Mouse (Mus musculus): Measurements from ENCODE around the gene Timm8a1. TPM values are rescaled to one million over a fixed set of nuclear protein-coding genes. Genes with fewer than 3 reads are reported as not detected.

Timm8a1 gene
- 10 to 100 TPM; 52.9 to 58.0 TPM for total RNA-seq (2021)
- long read RNA-seq, experiment 1, transcript Timm8a1-201 (2 exons, 1,421 nt), result major isoform, 96 of 101 reads
- long read RNA-seq, experiment 1, partial matches to known transcripts, result 0 of 101 reads
- long read RNA-seq, experiment 1, other reads (novel, unspliced or antisense), result 5 of 101 reads
- long read RNA-seq, experiment 2, transcript Timm8a1-201 (2 exons, 1,421 nt), result major isoform, 67 of 68 reads
- long read RNA-seq, experiment 2, partial matches to known transcripts, result 0 of 68 reads
- long read RNA-seq, experiment 2, other reads (novel, unspliced or antisense), result 1 of 68 reads

DNA sequence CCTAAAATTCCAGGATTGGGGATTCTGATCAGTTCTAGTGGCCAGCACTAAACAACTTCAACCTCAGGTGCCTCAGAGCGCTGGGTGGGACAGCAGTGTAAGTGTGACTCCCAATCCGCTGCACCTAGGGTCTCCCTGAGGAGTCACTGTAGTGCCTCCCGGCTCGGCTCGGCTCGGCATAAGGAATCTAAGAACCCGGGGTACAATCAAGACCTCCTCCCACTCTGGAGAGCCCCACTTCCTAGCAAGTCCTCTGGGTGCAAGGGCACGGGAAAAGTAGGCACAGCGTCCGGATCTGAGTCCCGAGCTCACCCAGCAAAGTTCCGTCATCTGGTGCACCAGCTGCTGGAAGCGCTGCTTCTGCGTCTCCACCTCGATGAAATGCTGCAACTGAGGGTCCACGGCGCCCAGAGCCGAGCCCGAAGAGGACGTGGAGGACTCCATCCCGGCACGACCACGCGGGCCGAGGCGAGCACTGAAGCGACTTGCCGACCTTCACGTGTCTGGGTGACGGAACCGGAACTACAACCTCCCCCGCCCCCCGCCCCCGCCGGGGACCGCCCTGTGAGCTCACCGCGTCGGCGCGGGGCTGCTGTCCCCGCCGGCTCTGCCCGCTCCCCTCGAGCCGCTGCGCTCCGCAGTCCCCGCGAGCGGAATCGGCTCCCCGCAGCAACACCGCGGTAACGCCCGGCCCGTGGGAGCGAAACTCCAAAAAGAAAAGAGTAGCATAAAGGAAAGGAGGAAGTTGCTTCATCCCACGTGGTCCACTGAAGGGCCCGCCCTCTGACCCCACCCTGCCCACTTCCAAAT lies at the start of gene Timm8a1:
Gene Timm8a1, minus strand, starts transcription at position 721 of the 810 bp plus-strand sequence.
- peak; percentile 74 for DNase-seq

- DNase-seq, result no peak
Observed at GRCm38 (mm10) chrX:134589836-134590235, 48.2 kb upstream of the Timm8a1 start.

DNA sequence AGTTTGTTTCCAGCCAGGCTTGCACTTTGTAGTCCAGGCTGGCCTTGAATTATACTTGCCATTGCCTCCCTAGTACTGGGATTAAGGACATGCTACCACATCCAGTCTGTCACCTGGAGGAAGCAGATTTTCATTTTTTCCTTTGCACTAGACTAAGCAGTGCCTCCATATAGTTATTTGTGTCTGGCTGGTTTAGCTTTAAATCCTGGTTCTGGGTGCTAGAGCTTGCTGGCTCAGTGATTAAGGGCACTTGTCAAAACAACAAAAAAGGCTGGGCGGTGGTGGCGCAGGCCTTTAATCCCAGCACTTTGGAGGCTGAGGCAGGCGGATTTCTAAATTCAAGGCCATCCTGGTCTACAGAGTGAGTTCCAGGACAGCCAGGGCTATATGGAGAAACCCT lies 47.3 kb upstream of the Timm8a1 start:
- no peak for DNase-seq

GRCm38 (mm10) chrX:134588261-134588660 lies 46.6 kb upstream of the Timm8a1 start:
- no peak for DNase-seq

DNA sequence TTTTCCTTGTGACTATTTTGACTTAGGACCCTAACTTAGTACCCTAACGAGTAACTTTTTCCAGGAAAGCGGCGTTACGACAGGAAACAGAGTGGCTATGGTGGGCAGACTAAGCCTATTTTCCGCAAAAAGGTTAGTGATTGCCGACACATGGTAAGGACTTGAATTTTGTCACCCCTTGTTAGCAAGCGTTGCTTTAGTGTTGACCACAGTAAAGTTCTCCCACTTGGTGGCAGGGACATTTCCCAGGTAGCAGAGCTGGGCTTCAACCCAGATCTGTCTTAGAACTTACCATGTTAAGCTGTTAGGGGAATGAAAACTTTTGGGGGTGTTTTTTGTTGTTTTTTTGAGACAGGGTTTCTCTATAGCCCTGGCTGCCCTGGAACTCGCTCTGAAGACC lies 44.8 kb upstream of the Timm8a1 start:
- DNase-seq, result no peak

GRCm38 (mm10) chrX:134585103-134586002 lies 43.7 kb upstream of the Timm8a1 start, which contains the start of gene Rpl36a:
TSS of gene Rpl36a (plus strand) at chrX:134585654.
- DNase-seq, result peak; percentile 91

GRCm38 (mm10) chrX:134582888-134583669 lies 41.4 kb upstream of the Timm8a1 start, which contains the start of gene Btk:
TSS of gene Btk (minus strand) at chrX:134583570.
- DNase-seq, result no peak

- no peak for DNase-seq
Observed at GRCm38 (mm10) chrX:134582270-134582669, 40.6 kb upstream of the Timm8a1 start.

DNA sequence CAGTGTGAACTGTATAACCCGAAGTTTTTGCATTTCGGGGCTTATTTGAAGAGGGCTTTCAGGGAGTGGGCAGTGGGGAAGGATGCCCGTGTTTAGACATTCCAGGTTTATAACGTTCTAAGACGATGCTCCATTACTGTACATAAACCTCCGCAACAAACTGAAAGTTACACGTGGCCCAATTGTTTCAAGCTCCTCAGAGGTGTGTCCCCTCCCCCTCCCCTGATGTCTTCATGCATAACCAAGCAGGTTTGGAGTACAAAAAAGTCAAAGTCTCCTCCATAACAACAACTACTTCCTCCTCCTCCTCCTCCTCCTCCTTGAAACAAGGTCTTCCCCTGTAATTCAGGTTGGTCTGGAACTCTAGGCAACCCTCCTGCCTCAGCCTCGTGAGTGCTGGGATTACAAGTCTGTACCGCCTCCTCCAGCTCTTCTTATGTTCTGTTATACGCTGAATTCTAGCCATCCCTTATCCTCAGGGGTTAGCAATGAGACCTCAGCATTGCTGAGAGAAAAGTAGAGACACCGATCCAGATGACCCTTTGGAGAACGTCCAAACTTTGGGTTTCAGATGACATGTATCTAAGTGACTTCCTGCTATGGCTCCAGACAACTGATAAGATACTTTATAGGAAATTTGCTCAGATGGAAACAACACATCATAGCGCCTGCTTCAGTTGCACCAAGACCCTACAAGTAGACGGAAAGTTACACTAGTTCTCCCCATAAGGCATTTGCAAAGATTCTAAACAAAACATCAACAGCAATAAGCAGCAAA lies 39.1 kb upstream of the Timm8a1 start:
- DNase-seq, result no peak

DNA sequence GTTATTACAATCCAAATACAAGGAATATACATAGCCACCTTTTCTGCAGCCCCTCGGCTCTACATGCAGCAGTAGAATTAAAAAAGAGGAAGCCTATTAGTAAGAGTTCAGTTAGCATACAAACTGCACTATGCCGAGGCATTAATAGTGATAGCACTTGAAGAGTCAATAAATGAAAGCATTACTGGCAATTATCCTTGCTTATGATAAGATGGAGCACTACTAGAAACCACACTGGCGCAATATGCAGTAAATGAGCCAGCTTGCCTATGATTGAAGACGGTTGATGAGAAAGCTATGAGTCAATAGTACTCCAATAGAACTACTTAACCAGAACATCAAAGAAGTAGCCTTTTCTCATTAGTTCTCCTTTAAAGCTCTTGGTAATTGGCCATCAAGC lies 36.2 kb upstream of the Timm8a1 start:
- no peak for DNase-seq

DNA sequence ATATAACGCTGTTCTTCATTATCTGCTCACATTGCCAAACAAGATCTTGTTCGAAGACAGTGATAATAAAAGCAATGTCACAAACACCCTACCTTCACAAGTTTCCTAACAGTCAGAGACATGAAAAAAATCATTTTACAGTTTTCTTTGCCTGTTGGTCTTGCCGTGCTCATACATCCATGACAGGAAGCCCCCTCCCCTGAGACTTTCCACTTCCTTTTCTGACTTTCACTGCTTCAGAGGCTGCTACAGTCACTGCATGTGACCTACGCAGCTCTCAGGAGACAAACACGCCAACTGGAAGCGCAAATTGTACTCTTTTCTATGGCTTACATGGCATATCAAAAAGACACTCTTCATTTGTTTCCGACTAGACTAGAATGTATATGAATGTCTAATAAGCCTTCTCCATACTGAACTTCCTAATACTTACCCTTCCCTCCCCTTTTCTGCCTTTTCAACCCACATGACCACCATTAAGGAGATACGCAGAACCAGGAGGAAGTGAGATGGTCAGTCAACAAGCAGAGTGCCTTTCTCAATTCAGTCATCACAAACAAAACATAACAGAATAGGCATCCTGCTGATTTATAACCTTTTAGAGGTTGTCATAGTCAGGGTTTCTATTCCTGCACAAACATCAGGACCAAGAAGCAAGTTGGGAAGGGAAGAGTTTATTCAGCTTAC lies 25.0 kb upstream of the Timm8a1 start:
- DNase-seq, result no peak

DNA sequence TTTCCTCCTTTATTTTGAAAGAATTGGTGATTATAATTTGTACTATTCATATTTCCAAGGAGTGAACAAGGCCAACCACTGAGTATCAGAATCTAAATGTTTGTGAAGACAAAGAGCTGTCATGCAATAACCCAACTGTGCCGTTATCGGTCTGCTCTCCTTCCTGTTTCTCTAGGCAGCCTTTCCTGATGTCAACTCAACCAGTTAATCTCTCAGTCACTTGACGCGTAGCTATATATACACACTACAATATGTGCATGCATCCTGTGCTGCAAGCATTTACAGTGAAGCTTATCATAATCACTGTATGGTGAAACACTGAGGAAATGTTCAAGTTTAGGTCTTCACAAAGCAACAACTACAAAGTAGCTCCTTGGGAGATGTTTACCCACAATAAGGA lies 22.7 kb upstream of the Timm8a1 start:
- no peak for DNase-seq

- DNase-seq, result no peak
Observed at GRCm38 (mm10) chrX:134554425-134554824, 12.8 kb upstream of the Timm8a1 start.

DNA sequence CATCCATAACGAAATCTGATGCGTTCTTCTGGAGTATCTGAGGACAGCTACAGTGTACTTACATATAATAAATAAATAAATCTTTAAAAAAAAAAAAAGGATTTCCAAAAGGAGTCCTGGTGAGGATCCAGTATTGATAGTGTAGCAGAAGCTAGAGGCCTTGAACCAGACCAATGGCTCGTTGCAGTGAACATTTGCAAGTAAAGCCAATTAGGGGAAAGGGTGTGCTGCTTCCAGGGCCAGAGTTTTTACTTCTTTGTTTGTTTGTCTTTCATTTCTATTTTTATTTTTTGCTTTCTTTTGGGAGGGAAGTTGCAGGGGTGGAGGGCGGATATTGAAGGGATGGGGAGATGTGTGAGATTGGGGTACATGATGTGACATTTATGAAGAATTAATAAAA lies 11.7 kb upstream of the Timm8a1 start:
- no peak for DNase-seq

DNA sequence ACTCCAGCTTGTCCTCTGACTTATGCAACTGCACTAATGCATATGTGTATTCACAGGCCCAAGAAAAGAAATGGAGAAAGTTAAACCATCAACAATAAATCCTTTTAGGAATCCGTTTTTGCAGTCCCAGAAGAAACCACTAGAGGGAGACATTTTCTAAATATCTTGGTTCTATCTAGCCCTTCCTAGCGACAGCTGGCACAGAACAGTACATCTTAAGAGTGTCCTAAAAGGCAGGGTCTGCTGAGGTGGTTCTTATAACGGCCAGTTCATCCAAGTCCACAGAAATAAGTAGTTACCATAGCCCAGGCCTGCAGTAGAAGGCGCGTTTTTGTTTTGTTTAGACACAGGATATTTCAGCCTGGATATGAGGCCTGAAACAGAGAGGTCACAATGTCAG lies 9.2 kb upstream of the Timm8a1 start:
- DNase-seq, result peak; percentile 9

- DNase-seq, result no peak
Observed at GRCm38 (mm10) chrX:134547330-134547729, 5.7 kb upstream of the Timm8a1 start.

- no peak for DNase-seq
Observed at GRCm38 (mm10) chrX:134541955-134542308, 267 bp upstream of the Timm8a1 start.

- peak; percentile 15 for DNase-seq
Observed at GRCm38 (mm10) chrX:134540414-134541135, 1.1 kb downstream of the Timm8a1 start.

GRCm38 (mm10) chrX:134539795-134540194 lies 1.9 kb downstream of the Timm8a1 start:
- DNase-seq, result peak; percentile 2

- no peak for DNase-seq
Observed at GRCm38 (mm10) chrX:134533346-134533745, 8.3 kb downstream of the Timm8a1 start.
